Mouse (Mus musculus) testis, postnatal 14 days (tissue): ENCODE data around the gene Sirpa.

Source experiments
- DNase-seq: peaks from one replicate; pipeline ENCODE4 v3.0.0; 2021; ENCODE audit warnings: low spot score

Gene Sirpa

GRCm38 (mm10) chr2:129606899-129607298 is 14.3 kb downstream of the Sirpa start:
- no peak for DNase-seq

GRCm38 (mm10) chr2:129613971-129614370 is 21.3 kb downstream of the Sirpa start:
- no peak for DNase-seq

DNA sequence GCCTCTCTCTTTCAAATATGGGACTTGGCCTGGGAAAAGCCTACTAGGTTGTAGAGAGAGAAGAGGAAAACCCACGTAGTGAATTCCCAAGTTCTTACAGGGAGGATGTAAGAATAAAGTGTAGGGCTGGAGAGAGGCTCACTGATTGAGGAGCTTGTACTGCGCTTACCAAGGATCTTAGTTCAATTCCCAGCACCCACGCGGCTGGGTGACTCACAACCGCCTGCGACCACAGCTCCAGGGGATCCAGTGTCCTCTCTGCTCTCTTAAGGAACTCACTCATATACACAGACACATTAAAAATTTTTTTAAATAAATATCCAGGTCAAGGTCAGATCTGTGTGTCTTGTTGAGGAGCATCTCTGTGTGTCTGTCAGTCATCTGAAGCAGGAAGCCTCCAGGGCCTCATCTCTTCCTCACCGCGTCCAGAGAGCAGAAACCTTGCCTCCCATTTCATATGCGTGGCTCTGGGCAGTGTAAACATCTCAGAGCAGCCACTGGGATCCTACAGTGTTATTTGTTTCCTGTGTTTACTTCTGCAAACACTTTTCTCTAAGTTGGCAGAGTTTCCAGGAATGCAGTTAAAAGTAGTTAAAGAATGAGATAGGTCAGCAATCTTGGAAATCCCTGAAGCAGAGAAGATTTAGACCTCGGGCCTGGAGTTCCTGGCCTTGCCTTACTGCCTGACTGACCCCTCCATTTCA is 22.0 kb downstream of the Sirpa start:
- no peak for DNase-seq

DNA sequence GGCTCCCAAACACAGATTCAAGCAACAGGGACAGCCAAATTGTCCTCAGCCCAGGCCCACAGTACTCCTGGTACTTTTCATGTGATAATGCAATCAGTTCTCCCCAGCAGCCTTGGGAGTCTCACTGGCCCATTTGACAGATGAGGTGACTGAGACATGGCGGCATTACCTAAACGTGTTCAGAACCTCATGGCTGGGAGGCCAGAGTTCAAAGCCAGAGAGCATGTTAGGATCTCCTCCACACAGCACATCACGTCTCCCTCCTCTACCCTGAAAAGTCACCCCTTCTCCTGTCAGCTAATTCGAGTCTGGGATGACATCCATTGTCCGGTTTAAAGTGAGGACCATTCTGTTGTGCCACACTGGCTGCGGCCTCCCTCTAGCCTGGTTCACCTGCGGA is 27.5 kb downstream of the Sirpa start:
- no peak for DNase-seq

DNA sequence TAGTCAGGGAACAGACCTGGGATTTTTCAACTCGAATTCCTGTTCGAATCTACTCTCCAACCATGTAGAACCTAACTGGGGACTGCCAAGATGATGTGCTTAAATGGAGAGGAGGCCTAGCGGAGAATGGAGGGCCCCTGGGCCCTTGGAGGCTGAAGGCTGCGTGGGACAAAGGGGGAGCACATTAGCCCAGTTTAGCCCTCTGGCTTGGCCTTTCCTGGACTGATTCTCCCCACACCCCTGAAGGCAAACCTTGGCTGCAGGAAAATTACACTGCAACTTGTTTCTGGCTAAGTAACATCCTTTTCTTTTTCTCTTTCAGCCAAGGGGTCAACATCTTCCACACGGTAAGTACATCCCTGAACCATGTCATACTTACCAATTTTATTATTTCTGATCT is 28.2 kb downstream of the Sirpa start:
- no peak for DNase-seq

- DNase-seq, result no peak
Measured at GRCm38 (mm10) chr2:129621654-129622490, 29.2 kb downstream of the Sirpa start.

- no peak for DNase-seq
Measured at GRCm38 (mm10) chr2:129622918-129623317, 30.3 kb downstream of the Sirpa start.

- DNase-seq, result no peak
Measured at GRCm38 (mm10) chr2:129623771-129624170, 31.1 kb downstream of the Sirpa start.

DNA sequence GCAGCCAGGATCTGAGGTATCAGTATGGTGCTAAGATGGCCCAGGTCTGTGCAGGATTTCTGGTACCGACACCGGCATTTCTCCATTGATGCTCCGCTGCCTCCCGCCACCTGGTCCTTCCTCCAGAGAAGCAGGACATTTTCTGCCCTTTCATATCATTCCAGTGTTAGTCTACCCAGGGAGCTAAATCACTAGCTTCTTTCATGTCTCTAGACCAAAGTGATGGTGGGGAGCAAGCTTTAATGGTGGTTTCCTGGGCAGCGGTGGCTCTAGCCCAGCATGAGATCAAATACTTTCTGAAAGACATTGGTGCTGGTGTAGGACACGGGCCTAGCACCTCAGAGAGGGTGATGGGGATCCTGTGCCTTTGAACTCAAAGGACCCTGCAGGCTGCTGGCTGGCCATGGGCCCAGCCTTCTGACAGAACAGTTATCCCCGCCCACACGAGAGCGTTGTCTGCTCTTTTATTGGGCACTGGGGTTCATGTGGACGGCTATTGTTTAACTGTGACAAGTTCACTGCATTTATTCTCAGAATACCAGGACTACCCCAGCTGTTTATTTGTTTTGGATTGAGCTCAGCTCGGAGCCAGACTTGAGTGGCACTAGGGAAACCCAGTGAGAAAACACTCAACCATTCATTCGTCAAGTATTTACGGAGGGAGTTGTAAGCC is 31.7 kb downstream of the Sirpa start:
- no peak for DNase-seq

DNA sequence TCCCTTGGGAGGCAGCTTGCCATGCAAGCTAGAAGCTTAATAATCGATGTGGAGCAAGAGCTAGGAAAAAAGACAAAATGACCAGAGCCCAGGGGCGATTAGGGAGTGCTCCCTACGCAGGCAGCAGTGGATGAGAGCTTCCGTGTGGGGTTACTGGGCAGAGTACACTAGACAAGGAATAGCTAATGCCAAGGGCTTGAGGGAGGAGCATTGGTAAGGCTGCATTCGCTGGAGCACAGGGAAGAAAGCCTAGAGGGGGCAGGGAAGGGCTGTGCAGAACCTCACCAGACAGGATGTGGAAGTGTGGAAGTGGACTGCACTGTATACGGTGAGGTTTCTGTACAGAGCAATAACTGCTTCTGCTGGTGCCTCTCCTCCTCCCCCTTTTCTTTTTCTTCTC is 32.3 kb downstream of the Sirpa start:
- no peak for DNase-seq

- no peak for DNase-seq
Measured at GRCm38 (mm10) chr2:129625845-129626244, 33.2 kb downstream of the Sirpa start.

GRCm38 (mm10) chr2:129626621-129627061 is 34.0 kb downstream of the Sirpa start:
- DNase-seq, result no peak

DNA sequence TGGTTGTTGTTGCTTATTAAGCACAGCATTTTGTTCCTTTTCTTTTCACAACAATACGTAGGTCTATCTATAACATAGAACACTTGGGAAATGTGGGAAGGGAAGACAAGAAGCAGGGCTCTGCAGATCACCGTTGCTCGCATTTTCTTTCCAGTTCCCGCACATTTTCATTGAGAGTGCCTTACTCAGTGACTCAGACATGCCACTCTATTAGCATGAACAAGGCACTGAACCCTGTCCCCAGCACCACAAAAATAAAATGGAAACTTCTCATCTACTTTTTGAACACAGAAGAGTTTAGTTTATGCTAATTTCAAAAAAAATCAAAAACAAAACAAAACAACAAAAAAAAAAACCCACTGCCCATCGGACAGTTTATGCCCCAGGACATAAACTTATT is 34.5 kb downstream of the Sirpa start:
- DNase-seq, result no peak

GRCm38 (mm10) chr2:129627811-129628210 is 35.2 kb downstream of the Sirpa start:
- no peak for DNase-seq

DNA sequence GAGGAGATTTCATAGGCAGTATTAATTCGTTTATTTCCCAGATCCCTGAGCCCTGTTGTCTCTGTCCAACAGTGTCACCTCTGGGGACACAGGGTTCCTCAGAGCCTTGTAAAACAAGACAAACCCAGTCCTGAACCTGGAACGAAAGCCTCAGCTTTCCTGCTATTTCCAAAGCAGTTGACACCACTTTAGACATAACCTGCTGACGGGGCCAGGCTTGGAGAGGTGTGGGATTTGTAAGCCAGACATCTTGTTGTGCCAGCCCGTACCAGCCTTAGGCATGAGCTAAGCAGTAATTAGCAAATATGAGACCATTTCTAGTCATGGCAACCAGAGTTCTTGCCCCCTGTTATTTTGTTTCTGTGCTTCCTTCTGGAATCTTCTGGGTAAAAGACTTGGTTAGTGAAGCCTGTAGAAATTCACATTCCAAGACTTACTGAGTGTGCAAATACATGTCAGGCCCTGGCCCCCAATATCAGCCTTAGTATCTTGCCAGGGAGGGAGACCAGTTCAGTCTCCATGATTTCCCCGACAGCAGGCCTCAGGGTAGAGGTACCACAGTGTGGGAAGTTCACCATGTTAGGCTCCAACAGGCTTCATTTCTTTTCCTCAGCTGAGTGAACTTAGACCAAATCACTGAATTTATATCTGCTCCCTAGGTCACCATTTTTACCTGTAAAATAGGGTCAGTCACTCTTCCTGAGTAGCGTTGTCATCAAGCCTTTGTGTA is 36.0 kb downstream of the Sirpa start:
- DNase-seq, result no peak

DNA sequence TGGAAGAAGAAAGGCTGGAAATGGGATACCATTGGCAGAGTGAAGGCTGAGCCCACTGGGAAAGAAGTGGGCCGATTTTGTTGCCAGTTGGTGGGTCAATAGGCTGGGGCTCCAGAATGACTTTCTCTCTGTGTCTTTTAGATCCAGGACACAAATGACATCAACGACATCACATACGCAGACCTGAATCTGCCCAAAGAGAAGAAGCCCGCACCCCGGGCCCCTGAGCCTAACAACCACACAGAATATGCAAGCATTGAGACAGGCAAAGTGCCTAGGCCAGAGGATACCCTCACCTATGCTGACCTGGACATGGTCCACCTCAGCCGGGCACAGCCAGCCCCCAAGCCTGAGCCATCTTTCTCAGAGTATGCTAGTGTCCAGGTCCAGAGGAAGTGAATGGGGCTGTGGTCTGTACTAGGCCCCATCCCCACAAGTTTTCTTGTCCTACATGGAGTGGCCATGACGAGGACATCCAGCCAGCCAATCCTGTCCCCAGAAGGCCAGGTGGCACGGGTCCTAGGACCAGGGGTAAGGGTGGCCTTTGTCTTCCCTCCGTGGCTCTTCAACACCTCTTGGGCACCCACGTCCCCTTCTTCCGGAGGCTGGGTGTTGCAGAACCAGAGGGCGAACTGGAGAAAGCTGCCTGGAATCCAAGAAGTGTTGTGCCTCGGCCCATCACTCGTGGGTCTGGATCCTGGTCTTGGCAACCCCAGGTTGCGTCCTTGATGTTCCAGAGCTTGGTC is 37.3 kb downstream of the Sirpa start:
- DNase-seq, result no peak

GRCm38 (mm10) chr2:129630532-129630886 is 37.9 kb downstream of the Sirpa start:
- no peak for DNase-seq

DNA sequence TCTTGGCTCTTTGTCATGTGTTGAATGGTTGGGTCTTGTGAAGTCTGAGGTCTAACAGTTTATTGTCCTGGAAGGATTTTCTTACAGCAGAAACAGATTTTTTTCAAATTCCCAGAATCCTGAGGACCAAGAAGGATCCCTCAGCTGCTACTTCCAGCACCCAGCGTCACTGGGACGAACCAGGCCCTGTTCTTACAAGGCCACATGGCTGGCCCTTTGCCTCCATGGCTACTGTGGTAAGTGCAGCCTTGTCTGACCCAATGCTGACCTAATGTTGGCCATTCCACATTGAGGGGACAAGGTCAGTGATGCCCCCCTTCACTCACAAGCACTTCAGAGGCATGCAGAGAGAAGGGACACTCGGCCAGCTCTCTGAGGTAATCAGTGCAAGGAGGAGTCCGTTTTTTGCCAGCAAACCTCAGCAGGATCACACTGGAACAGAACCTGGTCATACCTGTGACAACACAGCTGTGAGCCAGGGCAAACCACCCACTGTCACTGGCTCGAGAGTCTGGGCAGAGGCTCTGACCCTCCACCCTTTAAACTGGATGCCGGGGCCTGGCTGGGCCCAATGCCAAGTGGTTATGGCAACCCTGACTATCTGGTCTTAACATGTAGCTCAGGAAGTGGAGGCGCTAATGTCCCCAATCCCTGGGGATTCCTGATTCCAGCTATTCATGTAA is 38.5 kb downstream of the Sirpa start:
- no peak for DNase-seq

GRCm38 (mm10) chr2:129632324-129632723 is 39.7 kb downstream of the Sirpa start:
- DNase-seq, result no peak

DNA sequence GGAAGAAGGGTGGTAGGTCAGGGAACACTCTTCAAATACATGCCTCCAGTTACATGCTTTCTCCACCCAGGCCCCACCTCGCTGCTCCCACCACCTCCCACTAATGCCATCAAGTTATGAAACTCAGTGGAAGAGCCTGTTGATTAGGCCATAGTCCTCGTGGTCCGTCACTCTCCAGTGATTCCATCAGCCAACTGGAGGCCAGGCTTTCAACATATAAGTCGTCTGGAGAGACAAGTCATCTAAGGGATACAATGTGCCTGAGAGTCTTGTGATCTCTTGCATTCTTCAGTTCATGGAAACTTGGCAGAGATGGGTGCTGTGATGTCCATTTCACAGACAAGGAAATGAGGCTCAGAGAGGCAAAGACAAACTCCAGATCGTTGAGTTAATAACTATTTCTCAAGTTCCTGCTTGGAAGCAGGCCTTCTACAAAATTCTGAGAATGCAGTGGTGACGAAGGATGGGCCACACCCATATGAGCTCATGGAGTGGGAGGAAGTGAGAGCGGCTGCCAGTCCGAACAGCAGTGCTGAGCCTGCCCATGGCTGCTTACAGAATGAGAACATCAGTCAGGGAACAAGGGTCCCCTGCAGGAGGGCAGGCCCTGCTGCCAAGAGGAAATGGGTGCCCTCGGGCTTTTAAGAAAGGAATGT is 40.6 kb downstream of the Sirpa start:
- peak; percentile 33 for DNase-seq
